Mouse (Mus musculus): ENCODE results near the gene Scn11a. TPM values are rescaled to one million over a fixed set of nuclear protein-coding genes. Genes with fewer than 3 reads are reported as not detected.

Scn11a gene
- total and polyA plus RNA-seq, 2 experiments from 2014 or later: 0.35 to 0.60 TPM

- no peaks in the 10 kb centered on the region for H3K27me3 ChIP-seq (ENCODE audit: insufficient read depth, low read length)
- 39% methylated on average over 9 of the region's 9 CpGs for WGBS
- H3K4me1 ChIP-seq (ENCODE audit: insufficient read depth, low read length): no peaks in the 10 kb centered on the region
- H3K4me3 ChIP-seq (ENCODE audit: low read depth, low read length): no peak overlapping the region
- no peak for DNase-seq (ENCODE audit: low spot score)
- ATAC-seq (ENCODE audit: low FRiP score): no peak
- TF ChIP-seq CTCF (IDR thresholded peaks at IDR 0.05): no peak
- H3K27ac ChIP-seq (ENCODE audit: low read depth, low read length): no peak overlapping the region
- no peaks in the 10 kb centered on the region for H3K9me3 ChIP-seq (ENCODE audit: low read length)
- no peaks in the 10 kb centered on the region for H3K36me3 ChIP-seq (ENCODE audit: insufficient read depth, low read length)
- H3K4me2 ChIP-seq (ENCODE audit: low read depth, low read length, poor library complexity, severe bottlenecking): no peak overlapping the region
- no peak overlapping the region for H3K9ac ChIP-seq (replicated peaks; ENCODE audit: low read length, poor library complexity, severe bottlenecking)
Measured at GRCm38 (mm10) chr9:119835581-119836125, 10.4 kb upstream of the Scn11a start.

- DNase-seq (ENCODE audit: low spot score) (peak; percentile 55), ATAC-seq (ENCODE audit: low FRiP score) (no peak)
- no peak for TF ChIP-seq CTCF (IDR thresholded peaks at IDR 0.05)
- Histone ChIP-seq H3K4me1 (ENCODE audit: insufficient read depth, low read length) (no peaks in the 10 kb centered on the region), H3K27ac (ENCODE audit: low read depth, low read length) (no peak overlapping the region), H3K9me3 (ENCODE audit: low read length) (no peaks in the 10 kb centered on the region), H3K36me3 (ENCODE audit: insufficient read depth, low read length) (no peaks in the 10 kb centered on the region), H3K4me3 (ENCODE audit: low read depth, low read length) (no peak overlapping the region), H3K27me3 (ENCODE audit: insufficient read depth, low read length) (no peaks in the 10 kb centered on the region), H3K4me2 (ENCODE audit: low read depth, low read length, poor library complexity, severe bottlenecking) (no peak overlapping the region), H3K9ac (replicated peaks; ENCODE audit: low read length, poor library complexity, severe bottlenecking) (no peak overlapping the region)
- WGBS: 62% methylated on average over 2 of the region's 2 CpGs
Measured at GRCm38 (mm10) chr9:119831001-119831400, 5.7 kb upstream of the Scn11a start.

DNA sequence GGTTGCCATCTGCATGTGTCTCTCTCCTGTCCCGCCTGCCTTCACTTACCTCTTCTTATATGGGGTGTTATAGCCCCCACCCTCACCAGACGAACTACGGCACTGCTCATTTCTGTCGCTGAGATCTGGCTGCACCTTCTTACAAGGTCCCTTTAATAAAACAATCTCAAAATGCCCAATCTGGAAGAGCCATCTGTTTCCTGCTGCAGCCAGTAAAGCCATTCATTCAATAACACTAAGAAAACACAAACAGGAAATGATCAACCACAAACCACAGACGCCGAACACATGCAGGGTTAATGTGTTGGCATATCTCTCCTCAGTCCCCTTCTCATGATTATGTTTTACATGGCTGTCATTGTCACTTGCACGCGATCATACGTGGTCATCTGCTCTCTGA is 1.5 kb downstream of the Scn11a start:
- H3K4me1 ChIP-seq (ENCODE audit: insufficient read depth, low read length): no peaks in the 10 kb centered on the region
- no peaks in the 10 kb centered on the region for H3K9me3 ChIP-seq (ENCODE audit: low read length)
- no peak for TF ChIP-seq CTCF (IDR thresholded peaks at IDR 0.05)
- H3K27ac ChIP-seq (ENCODE audit: low read depth, low read length): no peak overlapping the region
- H3K36me3 ChIP-seq (ENCODE audit: insufficient read depth, low read length): no peaks in the 10 kb centered on the region
- H3K4me2 ChIP-seq (ENCODE audit: low read depth, low read length, poor library complexity, severe bottlenecking): no peak overlapping the region
- H3K27me3 ChIP-seq (ENCODE audit: insufficient read depth, low read length): no peaks in the 10 kb centered on the region
- no peak for ATAC-seq (ENCODE audit: low FRiP score)
- WGBS: 84% methylated on average over 9 of the region's 9 CpGs
- DNase-seq (ENCODE audit: low spot score): no peak
- no peak overlapping the region for H3K9ac ChIP-seq (replicated peaks; ENCODE audit: low read length, poor library complexity, severe bottlenecking)
- no peak overlapping the region for H3K4me3 ChIP-seq (ENCODE audit: low read depth, low read length)

GRCm38 (mm10) chr9:119813631-119814030 is 11.6 kb downstream of the Scn11a start:
- no peak for DNase-seq (ENCODE audit: low spot score)
- Histone ChIP-seq H3K27me3 (ENCODE audit: insufficient read depth, low read length) (no peaks in the 10 kb centered on the region), H3K9me3 (ENCODE audit: low read length) (no peaks in the 10 kb centered on the region), H3K4me3 (ENCODE audit: low read depth, low read length) (no peak overlapping the region), H3K9ac (replicated peaks; ENCODE audit: low read length, poor library complexity, severe bottlenecking) (no peak overlapping the region), H3K4me2 (ENCODE audit: low read depth, low read length, poor library complexity, severe bottlenecking) (no peak overlapping the region), H3K36me3 (ENCODE audit: insufficient read depth, low read length) (no peaks in the 10 kb centered on the region), H3K27ac (ENCODE audit: low read depth, low read length) (no peak overlapping the region), H3K4me1 (ENCODE audit: insufficient read depth, low read length) (no peaks in the 10 kb centered on the region)
- WGBS: 97% methylated on average over 5 of the region's 5 CpGs
- ATAC-seq (ENCODE audit: low FRiP score): no peak
- peak; percentile 19; the same call in 1 of the 2 replicates for TF ChIP-seq CTCF (IDR thresholded peaks at IDR 0.05)

- H3K27me3 ChIP-seq (ENCODE audit: insufficient read depth, low read length): no peaks in the 10 kb centered on the region
- DNase-seq (ENCODE audit: low spot score) (no peak), ATAC-seq (ENCODE audit: low FRiP score) (no peak)
- H3K9me3 ChIP-seq (ENCODE audit: low read length): no peaks in the 10 kb centered on the region
- no peak overlapping the region for H3K9ac ChIP-seq (replicated peaks; ENCODE audit: low read length, poor library complexity, severe bottlenecking)
- TF ChIP-seq CTCF (IDR thresholded peaks at IDR 0.05): peak; percentile 48
- H3K4me3 ChIP-seq (ENCODE audit: low read depth, low read length): no peak overlapping the region
- H3K27ac ChIP-seq (ENCODE audit: low read depth, low read length): no peak overlapping the region
- H3K4me1 ChIP-seq (ENCODE audit: insufficient read depth, low read length): peaks cover 9% of the 10 kb centered on the region
- no peak overlapping the region for H3K4me2 ChIP-seq (ENCODE audit: low read depth, low read length, poor library complexity, severe bottlenecking)
- 81% methylated on average over 2 of the region's 2 CpGs for WGBS
- no peaks in the 10 kb centered on the region for H3K36me3 ChIP-seq (ENCODE audit: insufficient read depth, low read length)
Measured at GRCm38 (mm10) chr9:119806491-119806890, 18.8 kb downstream of the Scn11a start.

DNA sequence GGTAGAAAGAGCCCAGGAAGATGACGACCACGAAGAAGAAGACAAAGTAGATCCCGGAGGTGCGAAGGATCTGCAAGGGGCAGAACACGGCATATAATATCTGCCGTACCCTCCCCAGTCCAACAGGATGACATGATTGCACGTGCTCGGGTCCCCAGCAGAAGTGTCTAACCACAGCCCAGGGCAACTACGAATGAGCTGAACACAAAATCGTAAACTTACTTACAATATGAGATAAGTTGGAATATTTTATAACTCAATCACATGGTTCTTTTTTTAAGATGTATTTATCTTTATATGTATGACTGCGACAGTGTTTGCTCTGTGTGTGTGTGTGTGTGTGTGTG is 20.8 kb downstream of the Scn11a start:
- no peak for DNase-seq (ENCODE audit: low spot score)
- no peaks in the 10 kb centered on the region for H3K36me3 ChIP-seq (ENCODE audit: insufficient read depth, low read length)
- 74% methylated on average over 11 of the region's 11 CpGs for WGBS
- H3K4me1 ChIP-seq (ENCODE audit: insufficient read depth, low read length): peaks cover 9% of the 10 kb centered on the region
- H3K27ac ChIP-seq (ENCODE audit: low read depth, low read length): no peak overlapping the region
- TF ChIP-seq CTCF (IDR thresholded peaks at IDR 0.05): no peak
- no peaks in the 10 kb centered on the region for H3K27me3 ChIP-seq (ENCODE audit: insufficient read depth, low read length)
- H3K9ac ChIP-seq (replicated peaks; ENCODE audit: low read length, poor library complexity, severe bottlenecking): no peak overlapping the region
- no peak for ATAC-seq (ENCODE audit: low FRiP score)
- no peaks in the 10 kb centered on the region for H3K9me3 ChIP-seq (ENCODE audit: low read length)
- H3K4me3 ChIP-seq (ENCODE audit: low read depth, low read length): no peak overlapping the region
- H3K4me2 ChIP-seq (ENCODE audit: low read depth, low read length, poor library complexity, severe bottlenecking): no peak overlapping the region

Measured in midbrain, postnatal 0 days (tissue).